Mouse (Mus musculus): ENCODE measurements around the gene Mtmr10.

DNA sequence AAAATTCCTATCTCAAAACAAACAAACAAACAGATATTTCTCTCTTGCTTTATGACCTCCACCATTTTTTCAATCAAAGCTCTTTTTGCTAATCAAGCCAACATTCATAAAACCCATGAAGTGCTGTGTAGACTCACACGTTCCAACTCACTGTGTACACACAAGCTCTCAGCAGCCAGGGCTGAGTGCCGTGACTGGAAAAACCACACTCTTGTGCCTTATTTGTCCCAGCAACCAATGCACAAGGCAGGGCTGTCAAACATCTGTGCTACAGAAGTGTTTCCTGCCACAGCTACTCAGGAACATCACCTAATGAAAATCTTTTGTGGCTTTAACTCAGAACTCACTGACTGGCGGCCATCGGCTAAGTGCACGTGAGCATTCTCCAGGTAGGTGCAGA is 78.4 kb downstream of the Mtmr10 start:
- TF ChIP-seq POLR2A (IDR thresholded peaks at IDR 0.05; ENCODE audit: extremely low read depth, insufficient read depth, low read length) (no peak), CTCF (IDR thresholded peaks at IDR 0.05; ENCODE audit: extremely low read depth, insufficient read depth, low read length) (no peak)

Data from cortical plate, adult 2 months (tissue).